Mouse (Mus musculus): ENCODE results near the gene Rslcan18. TPM values are rescaled to one million over a fixed set of nuclear protein-coding genes. Genes with fewer than 3 reads are reported as not detected.
A peak's percentile ranks its signal among the peaks of the same experiment; 100 is the strongest.

The Rslcan18 gene
- total and polyA plus RNA-seq, 2 experiments from 2014 or later: 0.16 TPM; not detected in 1

DNA sequence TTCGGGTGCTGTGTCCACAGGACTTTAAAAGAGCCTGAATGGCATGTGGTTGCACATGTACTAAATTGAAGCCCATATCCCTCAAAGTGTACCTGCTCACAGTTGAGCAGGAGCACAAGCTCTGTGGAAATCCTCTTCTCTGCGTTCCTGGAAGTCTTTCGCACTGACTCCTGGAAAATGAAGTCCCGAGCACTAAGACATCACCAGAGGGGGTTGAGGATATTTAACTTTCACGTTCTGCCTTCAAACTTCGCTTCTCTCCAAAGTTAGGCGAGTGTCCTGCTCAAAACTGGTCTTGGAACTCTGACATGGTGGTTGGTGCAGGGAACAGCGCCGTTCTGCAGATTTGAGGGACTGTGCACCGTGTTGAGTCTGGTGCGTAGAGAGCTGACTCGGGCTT lies 4.0 kb downstream of the Rslcan18 start:
- Histone ChIP-seq H3K27ac (ENCODE audit: low read depth) (no peak overlapping the region), H3K4me3 (ENCODE audit: low read depth, low read length) (no peak overlapping the region), H3K9ac (replicated peaks; ENCODE audit: low read depth, low read length) (no peak overlapping the region), H3K9me3 (replicated peaks; ENCODE audit: control insufficient read depth, low read length) (no peaks in the 10 kb centered on the region), H3K27me3 (ENCODE audit: control insufficient read depth, insufficient read depth, low read length) (no peaks in the 10 kb centered on the region), H3K4me2 (ENCODE audit: low read depth, low read length) (no peak overlapping the region), H3K4me1 (ENCODE audit: control insufficient read depth, insufficient read depth) (peaks cover 10% of the 10 kb centered on the region), H3K36me3 (replicated peaks; ENCODE audit: control insufficient read depth, insufficient read depth, low read length) (no peaks in the 10 kb centered on the region)
- ATAC-seq (ENCODE audit: insufficient read depth, low read depth) (no peak), DNase-seq (ENCODE audit: low spot score) (no peak)
- TF ChIP-seq EP300 (IDR thresholded peaks at IDR 0.05; ENCODE audit: low read depth) (no peak), CTCF (IDR thresholded peaks at IDR 0.05; ENCODE audit: low read depth) (no peak)
- WGBS: 68% methylated on average over 12 of the region's 12 CpGs

DNA sequence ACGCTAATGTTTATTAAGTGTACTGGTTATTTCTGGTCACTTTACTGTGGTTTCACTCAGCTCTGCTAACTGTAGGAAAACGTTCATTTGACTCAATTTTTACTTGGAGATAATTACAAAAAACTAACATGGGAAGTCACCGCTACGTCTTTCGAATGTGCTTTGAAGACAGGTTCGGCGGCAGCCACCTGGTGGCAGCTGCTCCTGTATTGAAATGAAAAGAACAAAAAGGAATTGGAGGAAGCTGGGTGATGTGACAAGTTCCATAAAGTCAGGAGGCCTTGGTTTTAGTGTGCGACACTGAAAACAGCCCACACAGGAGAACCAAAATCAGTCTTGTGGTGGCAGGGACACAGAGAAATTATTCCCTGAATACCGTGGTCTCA lies 7.2 kb downstream of the Rslcan18 start:
- Histone ChIP-seq H3K36me3 (replicated peaks; ENCODE audit: control insufficient read depth, insufficient read depth, low read length) (0 out of 2 replicates have a peak, but pooled peaks cover 8% of the 10 kb centered on the region), H3K4me3 (ENCODE audit: low read depth, low read length) (peak overlapping the region; percentile 68), H3K4me2 (ENCODE audit: low read depth, low read length) (peak overlapping the region; percentile 77), H3K27me3 (ENCODE audit: control insufficient read depth, insufficient read depth, low read length) (no peaks in the 10 kb centered on the region), H3K4me1 (ENCODE audit: control insufficient read depth, insufficient read depth) (peaks cover 10% of the 10 kb centered on the region), H3K9me3 (replicated peaks; ENCODE audit: control insufficient read depth, low read length) (no peaks in the 10 kb centered on the region), H3K9ac (replicated peaks; ENCODE audit: low read depth, low read length) (no peak overlapping the region), H3K27ac (ENCODE audit: low read depth) (peak overlapping the region; percentile 12; the same call in 1 of the 2 replicates)
- TF ChIP-seq CTCF (IDR thresholded peaks at IDR 0.05; ENCODE audit: low read depth) (no peak), EP300 (IDR thresholded peaks at IDR 0.05; ENCODE audit: low read depth) (no peak)
- ATAC-seq (ENCODE audit: insufficient read depth, low read depth) (peak; percentile 43; the same call in 1 of the 2 replicates), DNase-seq (ENCODE audit: low spot score) (no peak)
- WGBS: 4% methylated on average over 9 of the region's 9 CpGs

DNA sequence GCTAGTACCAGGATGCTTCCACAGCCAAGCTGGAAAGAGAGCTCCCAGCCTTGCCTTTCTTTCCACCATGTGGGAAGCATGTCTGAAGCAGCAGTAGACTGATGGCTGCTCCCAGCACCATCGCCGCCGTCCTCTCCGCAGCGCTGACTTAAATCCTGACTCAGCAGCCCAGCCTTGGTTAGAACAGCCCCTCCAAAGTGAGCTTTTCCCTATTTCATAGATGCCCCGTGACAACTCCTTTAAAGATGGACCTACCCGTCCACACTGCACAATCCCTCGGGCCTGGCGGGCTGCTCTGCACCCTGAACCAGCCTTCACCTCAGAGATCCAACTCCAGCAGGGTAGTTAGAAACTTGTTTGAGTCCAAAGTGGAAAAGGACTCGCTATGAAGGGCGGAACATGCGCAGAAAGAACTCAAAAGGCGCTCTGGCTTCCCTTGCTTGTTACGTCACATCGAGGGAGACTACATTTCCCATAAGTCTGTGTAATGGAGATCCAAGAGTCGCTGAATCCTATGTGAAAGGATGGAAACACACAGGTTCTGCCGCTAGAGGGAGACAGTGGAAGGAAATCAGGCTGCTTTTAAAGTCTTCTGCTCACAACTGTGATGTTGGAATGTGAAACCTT lies 7.8 kb downstream of the Rslcan18 start, which contains the start of gene Gm28557:
Gene Gm28557, minus strand, starts transcription at position 411 of the 627 bp plus-strand sequence.
- Histone ChIP-seq H3K4me1 (ENCODE audit: control insufficient read depth, insufficient read depth) (peaks cover 10% of the 10 kb centered on the region), H3K27me3 (ENCODE audit: control insufficient read depth, insufficient read depth, low read length) (no peaks in the 10 kb centered on the region), H3K9ac (replicated peaks; ENCODE audit: low read depth, low read length) (peak within 1 kb of the TSS; percentile 69), H3K36me3 (replicated peaks; ENCODE audit: control insufficient read depth, insufficient read depth, low read length) (0 out of 2 replicates have a peak, but pooled peaks cover 8% of the 10 kb centered on the region), H3K4me2 (ENCODE audit: low read depth, low read length) (peak within 1 kb of the TSS; percentile 77), H3K27ac (ENCODE audit: low read depth) (peak within 1 kb of the TSS; percentile 86), H3K4me3 (ENCODE audit: low read depth, low read length) (peak within 1 kb of the TSS; percentile 68), H3K9me3 (replicated peaks; ENCODE audit: control insufficient read depth, low read length) (no peaks in the 10 kb centered on the region)
- TF ChIP-seq EP300 (IDR thresholded peaks at IDR 0.05; ENCODE audit: low read depth): no peak
- TF ChIP-seq CTCF (IDR thresholded peaks at IDR 0.05; ENCODE audit: low read depth): peak; percentile 94
- under 1% methylated on average over 17 of the region's 17 CpGs for WGBS
- peak; percentile 96 for DNase-seq (ENCODE audit: low spot score)
- ATAC-seq (ENCODE audit: insufficient read depth, low read depth): peak; percentile 97

DNA sequence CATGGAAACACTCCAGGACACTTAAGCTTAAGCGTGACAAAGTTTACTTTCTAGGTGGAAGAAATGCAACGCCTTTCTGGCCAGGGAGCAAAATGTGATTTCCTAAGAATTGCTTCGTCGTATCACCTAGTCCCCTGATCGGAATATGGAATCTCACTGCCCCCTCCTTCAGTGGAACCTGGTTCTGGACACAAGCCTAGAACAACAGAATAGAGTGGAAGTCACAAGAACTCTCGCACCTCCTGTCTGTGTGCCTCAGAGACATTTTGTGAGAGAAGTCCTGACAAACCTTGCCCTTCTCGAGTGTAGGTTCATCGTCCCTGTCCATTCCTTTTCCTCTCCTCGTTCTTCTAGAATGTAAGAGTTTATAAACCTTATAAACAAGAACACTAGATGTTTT lies 8.4 kb downstream of the Rslcan18 start:
- Histone ChIP-seq H3K27ac (ENCODE audit: low read depth) (peak overlapping the region; percentile 86), H3K4me3 (ENCODE audit: low read depth, low read length) (peak overlapping the region; percentile 68), H3K9me3 (replicated peaks; ENCODE audit: control insufficient read depth, low read length) (no peaks in the 10 kb centered on the region), H3K9ac (replicated peaks; ENCODE audit: low read depth, low read length) (peak overlapping the region; percentile 69; the same call in 1 of the 2 replicates), H3K4me1 (ENCODE audit: control insufficient read depth, insufficient read depth) (peaks cover 10% of the 10 kb centered on the region), H3K27me3 (ENCODE audit: control insufficient read depth, insufficient read depth, low read length) (no peaks in the 10 kb centered on the region), H3K36me3 (replicated peaks; ENCODE audit: control insufficient read depth, insufficient read depth, low read length) (0 out of 2 replicates have a peak, but pooled peaks cover 8% of the 10 kb centered on the region), H3K4me2 (ENCODE audit: low read depth, low read length) (peak overlapping the region; percentile 77)
- TF ChIP-seq CTCF (IDR thresholded peaks at IDR 0.05; ENCODE audit: low read depth): no peak
- TF ChIP-seq EP300 (IDR thresholded peaks at IDR 0.05; ENCODE audit: low read depth): no peak
- ATAC-seq (ENCODE audit: insufficient read depth, low read depth) (no peak), DNase-seq (ENCODE audit: low spot score) (peak; percentile 11)
- 48% methylated on average over 9 of the region's 9 CpGs for WGBS

- Histone ChIP-seq H3K4me2 (ENCODE audit: low read depth, low read length) (no peak within 1 kb of the TSS), H3K9ac (replicated peaks; ENCODE audit: low read depth, low read length) (no peak within 1 kb of the TSS), H3K36me3 (replicated peaks; ENCODE audit: control insufficient read depth, insufficient read depth, low read length) (peaks cover 7% of the 10 kb centered on the region; the same call in 1 of the 2 replicates), H3K27ac (ENCODE audit: low read depth) (no peak within 1 kb of the TSS), H3K4me1 (ENCODE audit: control insufficient read depth, insufficient read depth) (no peaks in the 10 kb centered on the region), H3K9me3 (replicated peaks; ENCODE audit: control insufficient read depth, low read length) (no peaks in the 10 kb centered on the region), H3K4me3 (ENCODE audit: low read depth, low read length) (no peak within 1 kb of the TSS), H3K27me3 (ENCODE audit: control insufficient read depth, insufficient read depth, low read length) (no peaks in the 10 kb centered on the region)
- DNase-seq (ENCODE audit: low spot score): no peak
- TF ChIP-seq EP300 (IDR thresholded peaks at IDR 0.05; ENCODE audit: low read depth) (no peak), CTCF (IDR thresholded peaks at IDR 0.05; ENCODE audit: low read depth) (no peak)
- WGBS: 84% methylated on average over 10 of the region's 10 CpGs
- no peak for ATAC-seq (ENCODE audit: insufficient read depth, low read depth)
Observed at GRCm38 (mm10) chr13:67097876-67098275, 18.2 kb downstream of the Rslcan18 start, which contains the start of gene Zfp708. Gene Zfp708, minus strand, starts transcription at chr13:67097976.

Measured in heart, postnatal 0 days (tissue).